Mouse (Mus musculus) right cerebral cortex, postnatal 36 days (tissue): ENCODE data around the gene Vmn2r79.
"Not testable (repeated sequence)": the region's sequence is repeated elsewhere in the genome, so short reads cannot be mapped to it uniquely, and the experiment has no call there.

Source experiments
- DNase-seq, 2 experiments: peaks; one replicate each; pipeline ENCODE4 v3.0.0; 2022; ENCODE audit warnings: low spot score in 2 of 2, mixed read lengths in 1 of 2

The Vmn2r79 gene

GRCm38 (mm10) chr7:86995815-86996214, at the start of gene Vmn2r79:
Gene Vmn2r79, plus strand, starts transcription at chr7:86996115.
- not testable (repeated sequence) for DNase-seq

GRCm38 (mm10) chr7:86994700-86995099, 1.2 kb upstream of the Vmn2r79 start:
- no peak for DNase-seq

- DNase-seq, result not testable (repeated sequence)
Observed at GRCm38 (mm10) chr7:87026486-87026885, 30.6 kb downstream of the Vmn2r79 start.

- DNase-seq, result no peak
Observed at GRCm38 (mm10) chr7:87063576-87063975, 67.7 kb downstream of the Vmn2r79 start.
